Mouse (Mus musculus) kidney, adult 2 months (tissue): ENCODE results near the gene Pik3r6.

Source experiments
- CTCF ChIP-seq: fragments of 200-500 bp; conservative IDR thresholded peaks from 2 replicates; pipeline ENCODE4 v1.5.1; 2011; ENCODE audit warnings: low read depth, mild to moderate bottlenecking, control low read depth, low read length, moderate library complexity, mixed read lengths; ENCODE audit not compliant: insufficient read depth, insufficient read length
- POLR2A ChIP-seq: fragments of 200-500 bp; IDR thresholded peaks from one replicate; pipeline ENCODE4 v1.6.1; 2011; ENCODE audit warnings: low read depth, low read length, control low read depth

DNA sequence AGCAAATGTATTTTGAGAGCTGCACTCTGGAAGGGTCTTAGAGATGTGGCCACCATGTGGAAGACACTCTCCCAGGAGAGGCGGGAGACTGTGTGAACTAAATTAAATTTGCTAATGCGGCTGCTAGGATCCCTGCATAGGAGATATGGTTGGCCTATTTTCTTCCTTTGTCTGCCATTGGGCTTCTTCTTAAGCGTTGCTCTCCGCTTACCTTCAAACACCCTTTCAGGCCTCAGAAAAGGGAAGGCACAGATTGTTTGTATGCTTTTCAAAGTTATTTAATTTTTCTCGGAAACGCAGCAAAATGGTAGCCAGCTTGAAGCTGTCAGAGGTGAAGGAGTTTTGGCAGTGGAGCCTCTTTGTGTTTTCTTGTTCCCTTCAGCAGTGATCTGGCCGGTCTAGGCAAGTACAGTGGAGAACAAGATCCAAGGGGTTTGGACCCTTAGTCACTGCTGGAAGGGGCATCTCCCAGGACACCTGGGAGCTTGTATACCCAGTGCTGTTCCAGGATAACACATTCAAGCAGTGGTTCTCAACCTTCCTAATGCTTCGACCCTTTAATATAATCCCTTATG, 81.2 kb downstream of the Pik3r6 start:
- TF ChIP-seq CTCF (no peak), POLR2A (no peak)
